Mouse (Mus musculus) lung, postnatal 0 days (tissue): ENCODE results near the gene Rgs8.

Experiments used
- CTCF ChIP-seq: IDR thresholded peaks from 2 replicates; pipeline ENCODE4 v1.5.1; 2016; ENCODE audit warnings: antibody characterized with exemption, mild to moderate bottlenecking
- EP300 ChIP-seq: IDR thresholded peaks from 2 replicates; pipeline ENCODE4 v1.6.1; 2016; ENCODE audit warnings: antibody characterized with exemption, mild to moderate bottlenecking, control low read depth

DNA sequence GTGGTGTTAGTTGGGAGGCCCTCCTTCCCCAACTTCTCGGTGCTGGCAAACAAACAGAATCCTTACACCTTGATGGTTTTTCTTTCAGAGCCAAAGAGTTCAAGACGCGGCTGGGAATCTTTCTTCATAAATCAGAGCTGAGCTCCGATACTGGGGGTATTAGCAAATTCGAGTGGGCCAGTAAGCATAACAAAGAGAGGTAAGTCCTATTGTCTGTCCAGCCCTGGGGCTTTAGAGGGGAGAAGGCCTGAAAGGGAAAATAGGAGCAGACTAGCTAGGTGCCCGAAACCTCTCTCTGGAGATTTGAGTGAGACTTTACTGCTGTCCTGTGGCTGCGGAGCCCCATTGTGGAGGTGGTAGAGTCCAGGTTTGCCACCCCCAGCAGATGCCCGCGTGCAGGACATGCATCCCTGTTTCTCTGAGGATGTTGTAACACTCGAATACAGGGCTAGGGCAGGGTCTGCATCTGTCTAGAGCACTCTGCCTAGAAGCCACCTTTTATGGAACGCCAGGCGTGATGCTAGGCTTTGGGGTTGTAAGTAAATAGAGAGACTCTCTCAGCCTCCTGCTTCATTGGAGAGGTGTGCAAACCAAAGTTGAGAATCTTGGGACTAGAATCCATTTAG lies 88.1 kb downstream of the Rgs8 start:
- TF ChIP-seq CTCF (no peak), EP300 (no peak)
